28 mouse cellular contexts compared by ENCODE assay signal in the genomic region with DNA sequence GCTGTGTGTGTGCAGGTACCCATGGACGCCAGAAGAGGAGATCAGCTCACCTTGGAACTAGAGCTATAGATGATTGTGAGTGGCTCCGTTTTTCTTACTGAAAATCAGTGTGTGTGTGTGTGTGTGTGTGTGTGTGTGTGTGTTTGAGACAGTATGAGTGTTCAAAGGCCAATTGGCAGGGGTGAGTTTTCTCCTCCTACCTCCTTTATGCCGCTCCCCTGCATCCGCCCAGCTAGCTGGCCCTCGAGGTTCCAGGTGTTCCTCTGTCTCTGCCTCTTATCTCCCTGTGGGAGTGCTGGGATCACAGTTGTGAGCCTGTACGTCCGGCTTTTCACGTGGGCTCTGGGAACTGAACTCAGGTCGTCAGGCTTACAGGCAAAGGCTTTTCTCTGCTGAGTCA. TPM values are rescaled to one million over a fixed set of nuclear protein-coding genes. Genes with fewer than 3 reads are reported as not detected.
DNase-seq lines count a peak whose midpoint lies in the region; ATAC-seq and TF ChIP-seq lines count a peak whose summit lies in the region.
"Had no signal": no experiment of that assay in that cellular context is flagged by ENCODE, and none has a peak within 500 bp of the region (broad histone marks: within the 10 kb centered on the region; RNA-seq: fewer than 3 reads in every experiment).

No protein-coding gene starts in this region.

- H3K36me3 ChIP-seq in kidney, embryonic 15.5 days = no peaks in the 10 kb centered on the region
- no peaks in the 10 kb centered on the region for H3K36me3 ChIP-seq in intestine, embryonic 15.5 days
- H3K36me3 ChIP-seq in small intestine, adult 2 months (ENCODE audit: control insufficient read depth, insufficient read depth, low read length) = no peaks in the 10 kb centered on the region
- H3K36me3 ChIP-seq: embryonic facial prominence, embryonic 10.5 days; embryonic facial prominence, embryonic 13.5 days; forebrain, embryonic 10.5 days; heart, embryonic 12.5 days; heart, embryonic 15.5 days; hindbrain, embryonic 15.5 days had no signal

- DNase-seq in kidney, adult 9 months = peak; percentile 46
- DNase-seq in ZHBTc4 (ENCODE audit: low read depth, low spot score) = peak; percentile 7
- no peak for DNase-seq in frontal cortex, postnatal 14 days (ENCODE audit: low spot score in 2 of 2)
- no peak for DNase-seq in embryo, embryonic 10.5 days (ENCODE audit: low spot score)
- DNase-seq: adrenal gland, adult 8-10 months; adrenal gland, postnatal 25 days; cerebellum, adult 11-12 months; cerebellum, adult 8-10 months; cerebellum, postnatal 10 days; embryo, embryonic 11 days; gastrocnemius, adult 2 months; gastrocnemius, postnatal 14 days; heart, adult 18-20 months; heart, postnatal 10 days; heart, postnatal 4 days had no signal

- no peaks in the 10 kb centered on the region for H3K27me3 ChIP-seq in kidney, embryonic 15.5 days
- H3K27me3 ChIP-seq in intestine, embryonic 15.5 days (replicated peaks) = no peaks in the 10 kb centered on the region
- H3K27me3 ChIP-seq in small intestine, adult 2 months (ENCODE audit: control insufficient read depth, insufficient read depth, low read length) = no peaks in the 10 kb centered on the region
- H3K27me3 ChIP-seq: embryonic facial prominence, embryonic 13.5 days; forebrain, embryonic 13.5 days; heart, embryonic 12.5 days; heart, embryonic 15.5 days; hindbrain, embryonic 15.5 days had no signal

- no peak overlapping the region for H3K4me3 ChIP-seq in kidney, embryonic 15.5 days (replicated peaks)
- no peak overlapping the region for H3K4me3 ChIP-seq in intestine, embryonic 15.5 days (replicated peaks)
- H3K4me3 ChIP-seq in small intestine, adult 2 months (ENCODE audit: low read depth, low read length) = no peak overlapping the region
- H3K4me3 ChIP-seq: embryonic facial prominence, embryonic 10.5 days; embryonic facial prominence, embryonic 13.5 days; forebrain, embryonic 10.5 days; forebrain, embryonic 13.5 days; gastrocnemius, adult 2 months; heart, embryonic 12.5 days; heart, embryonic 15.5 days; hindbrain, embryonic 15.5 days had no signal

- H3K9ac ChIP-seq in kidney, embryonic 15.5 days = no peak overlapping the region
- H3K9ac ChIP-seq in intestine, embryonic 15.5 days = no peak overlapping the region
- H3K9ac ChIP-seq: embryonic facial prominence, embryonic 13.5 days; forebrain, embryonic 13.5 days; heart, embryonic 12.5 days; heart, embryonic 15.5 days; hindbrain, embryonic 15.5 days had no signal

- H3K4me1 ChIP-seq in kidney, embryonic 15.5 days = peaks cover 13% of the 10 kb centered on the region; the same call in 1 of the 2 replicates
- H3K4me1 ChIP-seq in intestine, embryonic 15.5 days (replicated peaks) = no peaks in the 10 kb centered on the region
- peaks cover 32% of the 10 kb centered on the region; the same call in 1 of the 2 replicates for H3K4me1 ChIP-seq in small intestine, adult 2 months (ENCODE audit: control insufficient read depth, insufficient read depth, insufficient read length, low read length)
- H3K4me1 ChIP-seq: heart, embryonic 15.5 days had no signal

- WGBS in kidney, embryonic 15.5 days = 77% methylated on average over 9 of the region's 9 CpGs
- 70% methylated on average over 9 of the region's 9 CpGs for WGBS in intestine, embryonic 15.5 days
- WGBS in small intestine, adult 2 months = 28% methylated on average over 9 of the region's 9 CpGs

- no peak for TF ChIP-seq POLR2A in small intestine, adult 2 months (IDR thresholded peaks at IDR 0.05; ENCODE audit: low read depth, low read length)

- ATAC-seq in kidney, embryonic 15.5 days (replicated peaks; ENCODE audit: low FRiP score) = no peak
- peak; percentile 49; the same call in 1 of the 2 replicates for ATAC-seq in intestine, embryonic 15.5 days
- ATAC-seq: activated CD4-positive, CD25-positive, alpha-beta regulatory T cell, adult 4 months; CD4-positive, CD25-positive, alpha-beta regulatory T cell, adult 4 months; forebrain, embryonic 13.5 days; forebrain, embryonic 16.5 days had no signal

- no peaks in the 10 kb centered on the region for H3K9me3 ChIP-seq in kidney, embryonic 15.5 days (replicated peaks)
- H3K9me3 ChIP-seq in intestine, embryonic 15.5 days = no peaks in the 10 kb centered on the region
- H3K9me3 ChIP-seq: embryonic facial prominence, embryonic 10.5 days; embryonic facial prominence, embryonic 13.5 days; forebrain, embryonic 10.5 days; forebrain, embryonic 13.5 days; heart, embryonic 12.5 days; heart, embryonic 15.5 days; hindbrain, embryonic 15.5 days had no signal

- H3K27ac ChIP-seq in kidney, embryonic 15.5 days = no peak overlapping the region
- no peak overlapping the region for H3K27ac ChIP-seq in intestine, embryonic 15.5 days
- peak overlapping the region; percentile 82 for H3K27ac ChIP-seq in small intestine, adult 2 months (ENCODE audit: insufficient read depth, low read depth, low read length)
- H3K27ac ChIP-seq: embryonic facial prominence, embryonic 10.5 days; embryonic facial prominence, embryonic 13.5 days; forebrain, embryonic 10.5 days; forebrain, embryonic 13.5 days; gastrocnemius, adult 2 months; heart, embryonic 15.5 days; hindbrain, embryonic 15.5 days had no signal

- no peak for TF ChIP-seq CTCF in small intestine, adult 2 months (IDR thresholded peaks at IDR 0.05; ENCODE audit: extremely low read depth, insufficient read length, insufficient replicate concordance, low read depth, low read length)

- no peak overlapping the region for H3K4me2 ChIP-seq in kidney, embryonic 15.5 days
- H3K4me2 ChIP-seq in intestine, embryonic 15.5 days (replicated peaks) = no peak overlapping the region
- H3K4me2 ChIP-seq: embryonic facial prominence, embryonic 13.5 days; forebrain, embryonic 13.5 days; heart, embryonic 12.5 days; heart, embryonic 15.5 days; hindbrain, embryonic 15.5 days had no signal

RNA-seq across cellular contexts. Expression of gene 3110009E18Rik, which starts 5.3 kb away (rescaled TPM):
- polyA plus RNA-seq in kidney, embryonic 15.5 days (2015; fragmentation: Nextera tagmentation; extraction: Ambion mirVana) = 19.7 and 22.1 TPM in 2 replicates
- 15.6 and 18.4 TPM in 2 replicates for polyA plus RNA-seq in intestine, embryonic 15.5 days (2015; fragmentation: Nextera tagmentation; extraction: Ambion mirVana)
- polyA plus RNA-seq in small intestine, adult 2 months (2012; rRNA removed) = not detected in 2 replicates

RNA-seq across cellular contexts. Expression of gene Dbi, which starts 5.4 kb away (rescaled TPM):
- 696 and 764 TPM in 2 replicates for polyA plus RNA-seq in kidney, embryonic 15.5 days (2015; fragmentation: Nextera tagmentation; extraction: Ambion mirVana)
- 1,422 and 1,510 TPM in 2 replicates for polyA plus RNA-seq in intestine, embryonic 15.5 days (2015; fragmentation: Nextera tagmentation; extraction: Ambion mirVana)
- 419 and 468 TPM in 2 replicates for polyA plus RNA-seq in small intestine, adult 2 months (2012; rRNA removed)

RNA-seq across cellular contexts. Expression of gene Tmem37, which starts 52.4 kb away (rescaled TPM):
- 51.3 and 53.6 TPM in 2 replicates for polyA plus RNA-seq in kidney, embryonic 15.5 days (2015; fragmentation: Nextera tagmentation; extraction: Ambion mirVana)
- 51.3 and 66.1 TPM in 2 replicates for polyA plus RNA-seq in intestine, embryonic 15.5 days (2015; fragmentation: Nextera tagmentation; extraction: Ambion mirVana)
- 121 and 171 TPM in 2 replicates for polyA plus RNA-seq in small intestine, adult 2 months (2012; rRNA removed)

Comparison
In these comparisons a context has a peak if more than half of its experiments do, and no peak if none do; other contexts are left out.
1. DNase-seq: peak in kidney, adult 9 months (single experiment) and ZHBTc4 (single experiment); none in frontal cortex, postnatal 14 days (0 of 2) and embryo, embryonic 10.5 days (single experiment).
2. RNA of gene 3110009E18Rik, which starts 5.3 kb away (polyA plus RNA-seq): 19.7 to 22.1 TPM in kidney, embryonic 15.5 days and 15.6 to 18.4 TPM in intestine, embryonic 15.5 days; not detected in small intestine, adult 2 months; every median in the first group is over 10 times any median in the second.